Mouse (Mus musculus): ENCODE measurements around the gene Gm3336. TPM values are rescaled to one million over a fixed set of nuclear protein-coding genes. Genes with fewer than 3 reads are reported as not detected.

Gm3336 gene
- polyA plus RNA-seq, 1 experiment from 2014 or later, result not detected

DNA sequence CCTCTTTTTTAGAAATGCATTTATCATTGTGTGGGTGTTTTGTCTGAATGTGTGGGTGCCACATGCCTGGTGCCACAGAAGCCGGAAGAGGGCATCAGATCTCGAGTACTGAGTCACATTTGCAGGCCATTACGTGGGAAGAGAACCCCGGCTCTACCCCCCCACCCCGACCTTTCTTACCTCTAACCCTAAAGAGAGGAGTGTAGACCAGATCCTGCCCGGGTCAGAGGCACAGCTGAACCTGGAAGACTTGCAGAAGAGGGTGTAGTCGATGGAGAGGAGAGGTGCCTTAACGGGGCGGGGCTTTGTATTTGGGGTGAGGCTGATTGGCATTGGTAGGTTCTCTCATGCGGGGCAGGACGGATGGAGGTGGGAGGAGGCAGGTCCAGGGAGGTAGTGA lies 26.5 kb downstream of the Gm3336 start:
- no peak overlapping the region for H3K4me3 ChIP-seq
- ATAC-seq (replicated peaks), result no peak
- no peak overlapping the region for H3K27ac ChIP-seq (replicated peaks)
- H3K9me3 ChIP-seq, result no peaks in the 10 kb centered on the region
- peaks cover 18% of the 10 kb centered on the region for H3K4me1 ChIP-seq
- H3K36me3 ChIP-seq, result no peaks in the 10 kb centered on the region
- H3K4me2 ChIP-seq (replicated peaks), result no peak overlapping the region
- H3K9ac ChIP-seq (replicated peaks), result no peak overlapping the region
- 63% methylated on average over 11 of the region's 11 CpGs for WGBS
- H3K27me3 ChIP-seq, result peaks cover 55% of the 10 kb centered on the region

- Histone ChIP-seq H3K27ac (replicated peaks) (no peak overlapping the region), H3K9ac (replicated peaks) (no peak overlapping the region), H3K27me3 (peaks cover 55% of the 10 kb centered on the region), H3K36me3 (no peaks in the 10 kb centered on the region), H3K4me2 (replicated peaks) (no peak overlapping the region), H3K4me3 (no peak overlapping the region), H3K4me1 (peaks cover 18% of the 10 kb centered on the region), H3K9me3 (no peaks in the 10 kb centered on the region)
- no peak for ATAC-seq (replicated peaks)
- WGBS, result 64% methylated on average over 19 of the region's 19 CpGs
These were observed 27.4 kb downstream of the Gm3336 start for GRCm38 (mm10) chr8:70745691-70746220.

DNA sequence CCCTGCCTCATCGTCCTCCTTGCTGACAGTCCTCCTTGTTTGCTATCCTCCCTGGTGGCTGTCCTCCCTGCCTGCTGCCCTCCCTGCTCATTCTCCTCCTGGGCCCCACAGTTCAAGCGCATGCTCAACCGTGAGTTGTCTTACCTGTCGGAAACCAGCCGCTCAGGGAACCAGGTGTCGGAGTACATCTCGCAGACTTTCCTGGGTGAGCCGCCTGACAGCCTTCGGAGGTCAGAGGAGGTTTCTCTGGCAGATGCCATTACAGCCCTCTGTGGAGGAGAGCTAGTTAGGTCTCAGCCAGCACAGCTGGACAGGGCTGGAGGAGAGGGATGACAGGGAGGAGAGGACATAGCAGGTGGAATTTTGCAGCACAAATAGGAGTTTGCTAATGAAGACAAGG lies 28.3 kb downstream of the Gm3336 start:
- H3K36me3 ChIP-seq, result no peaks in the 10 kb centered on the region
- no peaks in the 10 kb centered on the region for H3K9me3 ChIP-seq
- no peak overlapping the region for H3K27ac ChIP-seq (replicated peaks)
- H3K9ac ChIP-seq (replicated peaks), result no peak overlapping the region
- no peak for ATAC-seq (replicated peaks)
- H3K4me3 ChIP-seq, result no peak overlapping the region
- peaks cover 18% of the 10 kb centered on the region for H3K4me1 ChIP-seq
- H3K27me3 ChIP-seq, result peaks cover 47% of the 10 kb centered on the region
- H3K4me2 ChIP-seq (replicated peaks), result no peak overlapping the region
- 78% methylated on average over 9 of the region's 9 CpGs for WGBS

DNA sequence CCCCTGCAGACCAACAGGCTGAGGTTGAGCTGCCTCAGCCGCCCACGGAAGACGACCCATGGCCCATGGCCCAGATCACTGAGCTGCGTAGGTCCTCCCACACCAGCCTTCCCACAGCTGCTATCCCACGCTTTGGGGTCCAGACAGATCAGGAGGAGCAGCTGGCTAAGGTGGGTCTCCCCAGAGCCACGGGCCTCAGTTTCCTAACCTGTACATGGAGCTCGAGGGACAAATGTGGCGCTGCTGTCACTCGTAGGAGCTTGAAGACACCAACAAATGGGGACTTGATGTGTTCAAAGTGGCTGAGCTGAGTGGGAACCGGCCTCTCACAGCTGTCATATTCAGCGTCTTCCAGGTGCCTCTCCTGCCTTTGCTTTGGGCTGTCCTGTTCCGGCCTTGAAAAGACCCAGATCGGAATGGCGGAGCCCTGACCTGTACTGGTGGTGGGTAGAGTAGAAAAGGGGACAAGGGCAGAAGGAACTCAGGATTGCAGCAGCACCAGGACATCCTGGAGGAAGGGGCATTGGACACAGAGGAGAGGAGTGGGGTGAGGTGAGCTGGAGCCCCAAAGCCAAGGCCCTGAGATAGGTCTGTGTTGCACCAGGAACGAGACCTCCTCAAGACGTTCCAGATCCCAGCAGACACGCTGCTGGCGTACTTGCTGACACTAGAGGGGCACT lies 29.0 kb downstream of the Gm3336 start:
- Histone ChIP-seq H3K36me3 (no peaks in the 10 kb centered on the region), H3K4me1 (peaks cover 18% of the 10 kb centered on the region), H3K4me3 (no peak overlapping the region), H3K4me2 (replicated peaks) (no peak overlapping the region), H3K9ac (replicated peaks) (no peak overlapping the region), H3K9me3 (no peaks in the 10 kb centered on the region), H3K27me3 (peaks cover 41% of the 10 kb centered on the region), H3K27ac (replicated peaks) (no peak overlapping the region)
- 89% methylated on average over 18 of the region's 18 CpGs for WGBS
- ATAC-seq (replicated peaks), result no peak

- peaks cover 10% of the 10 kb centered on the region for H3K4me1 ChIP-seq
- no peak overlapping the region for H3K9ac ChIP-seq (replicated peaks)
- no peak overlapping the region for H3K4me3 ChIP-seq
- H3K9me3 ChIP-seq, result no peaks in the 10 kb centered on the region
- H3K27ac ChIP-seq (replicated peaks), result no peak overlapping the region
- no peak overlapping the region for H3K4me2 ChIP-seq (replicated peaks)
- peaks cover 30% of the 10 kb centered on the region for H3K27me3 ChIP-seq
- WGBS, result 89% methylated on average over 23 of the region's 23 CpGs
- no peak for ATAC-seq (replicated peaks)
- no peaks in the 10 kb centered on the region for H3K36me3 ChIP-seq
These were observed 30.1 kb downstream of the Gm3336 start for GRCm38 (mm10) chr8:70748246-70749096.

GRCm38 (mm10) chr8:70749097-70749674 lies 30.8 kb downstream of the Gm3336 start:
- no peak overlapping the region for H3K4me3 ChIP-seq
- 90% methylated on average over 19 of the region's 19 CpGs for WGBS
- H3K9me3 ChIP-seq, result no peaks in the 10 kb centered on the region
- no peak overlapping the region for H3K9ac ChIP-seq (replicated peaks)
- no peaks in the 10 kb centered on the region for H3K36me3 ChIP-seq
- H3K4me2 ChIP-seq (replicated peaks), result no peak overlapping the region
- H3K4me1 ChIP-seq, result peaks cover 3% of the 10 kb centered on the region
- no peak for ATAC-seq (replicated peaks)
- peaks cover 23% of the 10 kb centered on the region for H3K27me3 ChIP-seq
- no peak overlapping the region for H3K27ac ChIP-seq (replicated peaks)

GRCm38 (mm10) chr8:70750128-70750680 lies 31.9 kb downstream of the Gm3336 start:
- H3K27ac ChIP-seq (replicated peaks), result no peak overlapping the region
- no peak overlapping the region for H3K4me3 ChIP-seq
- ATAC-seq (replicated peaks), result no peak
- no peaks in the 10 kb centered on the region for H3K9me3 ChIP-seq
- 87% methylated on average over 13 of the region's 13 CpGs for WGBS
- no peak overlapping the region for H3K4me2 ChIP-seq (replicated peaks)
- peaks cover 16% of the 10 kb centered on the region for H3K27me3 ChIP-seq
- no peak overlapping the region for H3K9ac ChIP-seq (replicated peaks)
- peaks cover 4% of the 10 kb centered on the region for H3K4me1 ChIP-seq
- H3K36me3 ChIP-seq, result no peaks in the 10 kb centered on the region

GRCm38 (mm10) chr8:70752000-70752764 lies 33.8 kb downstream of the Gm3336 start:
- Histone ChIP-seq H3K4me3 (no peak overlapping the region), H3K36me3 (peaks cover 13% of the 10 kb centered on the region), H3K27me3 (peaks cover under 1% of the 10 kb centered on the region; the same call in 1 of the 2 replicates), H3K9ac (replicated peaks) (no peak overlapping the region), H3K4me2 (replicated peaks) (no peak overlapping the region), H3K9me3 (no peaks in the 10 kb centered on the region), H3K27ac (replicated peaks) (peak overlapping the region; percentile 19; the same call in 1 of the 2 replicates), H3K4me1 (peaks cover 24% of the 10 kb centered on the region)
- 41% methylated on average over 11 of the region's 11 CpGs for WGBS
- ATAC-seq (replicated peaks), result no peak

DNA sequence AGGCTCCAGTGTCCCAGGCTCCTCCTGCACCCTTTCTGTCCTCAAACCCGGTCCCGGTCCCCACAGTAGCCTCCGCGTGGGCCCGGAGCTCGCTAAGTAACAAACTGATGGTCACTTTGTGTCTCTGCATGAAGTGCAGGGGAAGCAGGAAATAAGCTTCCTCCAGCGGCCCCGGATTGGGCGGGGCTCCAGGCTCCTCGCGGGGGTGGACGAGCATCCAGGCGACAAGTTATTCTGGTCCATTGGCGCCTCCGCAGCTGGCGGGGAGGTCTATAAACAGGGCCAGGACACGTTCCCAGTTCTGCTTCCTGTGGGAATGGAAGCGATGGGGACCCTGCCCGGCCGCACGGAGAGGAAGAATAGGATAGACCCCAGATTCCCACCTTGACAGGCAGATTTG lies 34.8 kb downstream of the Gm3336 start:
- no peak overlapping the region for H3K4me2 ChIP-seq (replicated peaks)

GRCm38 (mm10) chr8:70754043-70754870 lies 35.9 kb downstream of the Gm3336 start, which contains the start of gene Rab3a:
TSS of gene Rab3a (plus strand) at chr8:70754679.
- peak within 1 kb of the TSS; percentile 89 for H3K27ac ChIP-seq (replicated peaks)
- peak within 1 kb of the TSS; percentile 89 for H3K4me2 ChIP-seq (replicated peaks)
- peaks cover 45% of the 10 kb centered on the region for H3K4me1 ChIP-seq
- 8% methylated on average over 37 of the region's 37 CpGs for WGBS
- H3K4me3 ChIP-seq, result peak within 1 kb of the TSS; percentile 74
- H3K9me3 ChIP-seq, result no peaks in the 10 kb centered on the region
- no peaks in the 10 kb centered on the region for H3K27me3 ChIP-seq
- peak within 1 kb of the TSS; percentile 90 for H3K9ac ChIP-seq (replicated peaks)
- peak; percentile 98 for ATAC-seq (replicated peaks)
- peaks cover 23% of the 10 kb centered on the region for H3K36me3 ChIP-seq

More for the DNA sequence above, 34.8 kb downstream of the Gm3336 start:
- Histone ChIP-seq H3K9me3 (no peaks in the 10 kb centered on the region), H3K36me3 (peaks cover 16% of the 10 kb centered on the region), H3K4me3 (no peak overlapping the region), H3K4me1 (peaks cover 34% of the 10 kb centered on the region), H3K27ac (replicated peaks) (0 out of 2 replicates have a peak overlapping the region, but pooled peaks have one; percentile 19), H3K27me3 (no peaks in the 10 kb centered on the region), H3K9ac (replicated peaks) (no peak overlapping the region)
- WGBS, result 39% methylated on average over 21 of the region's 21 CpGs
- ATAC-seq (replicated peaks), result no peak

Data from forebrain, embryonic 15.5 days (tissue).